Mouse (Mus musculus) forebrain, embryonic 10.5 days (tissue): ENCODE measurements around the gene Camk2b. TPM values are rescaled to one million over a fixed set of nuclear protein-coding genes. Genes with fewer than 3 reads are reported as not detected.
"Not testable (repeated sequence)": the region's sequence is repeated elsewhere in the genome, so short reads cannot be mapped to it uniquely, and the experiment has no call there.

Experiments
- DNase-seq: peaks from one replicate; pipeline ENCODE4 v3.0.0-alpha.2; 2017; ENCODE audit warnings: low spot score; ENCODE audit errors: extremely low spot score
- H3K27ac ChIP-seq: fragments of 300-500 bp; sonication (generic); 2 replicates; pipeline ENCODE4 v1.5.1; 2016; ENCODE audit warnings: mild to moderate bottlenecking
- H3K27me3 ChIP-seq: fragments of 300-500 bp; sonication (generic); 2 replicates; pipeline ENCODE4 v1.6.1; 2016; ENCODE audit warnings: mild to moderate bottlenecking; ENCODE audit not compliant: poor library complexity, severe bottlenecking
- H3K36me3 ChIP-seq: fragments of 300-500 bp; sonication (generic); replicated peaks from 2 replicates; pipeline ENCODE4 v1.6.1; 2016; ENCODE audit warnings: mild to moderate bottlenecking, moderate library complexity
- H3K4me1 ChIP-seq: fragments of 300-500 bp; sonication (generic); 2 replicates; pipeline ENCODE4 v1.6.1; 2016
- H3K4me3 ChIP-seq: fragments of 300-500 bp; sonication (generic); 2 replicates; pipeline ENCODE4 v1.5.1; 2016; ENCODE audit warnings: mild to moderate bottlenecking, moderate library complexity
- H3K9me3 ChIP-seq: fragments of 300-500 bp; sonication (generic); 2 replicates; pipeline ENCODE4 v1.6.1; 2016; ENCODE audit warnings: mild to moderate bottlenecking, moderate library complexity
- WGBS: fragments of 180-500 bp; shearing (Covaris S2); methylation state at CpG from one replicate; pipeline ENCODE4 v1.1.7; 2016; 5-methylcytosine and 5-hydroxymethylcytosine counted together
- polyA plus RNA-seq: library from polyadenylated mRNA; unstranded; fragments of >200 nt; fragmentation: Nextera tagmentation; extraction: Ambion mirVana; gene quantifications from 2 replicates; pipeline ENCODE4 v1.2.1, GENCODE M21; 2016

The Camk2b gene
- polyA plus RNA-seq, 1 experiment from 2014 or later = 0.51 TPM

DNA sequence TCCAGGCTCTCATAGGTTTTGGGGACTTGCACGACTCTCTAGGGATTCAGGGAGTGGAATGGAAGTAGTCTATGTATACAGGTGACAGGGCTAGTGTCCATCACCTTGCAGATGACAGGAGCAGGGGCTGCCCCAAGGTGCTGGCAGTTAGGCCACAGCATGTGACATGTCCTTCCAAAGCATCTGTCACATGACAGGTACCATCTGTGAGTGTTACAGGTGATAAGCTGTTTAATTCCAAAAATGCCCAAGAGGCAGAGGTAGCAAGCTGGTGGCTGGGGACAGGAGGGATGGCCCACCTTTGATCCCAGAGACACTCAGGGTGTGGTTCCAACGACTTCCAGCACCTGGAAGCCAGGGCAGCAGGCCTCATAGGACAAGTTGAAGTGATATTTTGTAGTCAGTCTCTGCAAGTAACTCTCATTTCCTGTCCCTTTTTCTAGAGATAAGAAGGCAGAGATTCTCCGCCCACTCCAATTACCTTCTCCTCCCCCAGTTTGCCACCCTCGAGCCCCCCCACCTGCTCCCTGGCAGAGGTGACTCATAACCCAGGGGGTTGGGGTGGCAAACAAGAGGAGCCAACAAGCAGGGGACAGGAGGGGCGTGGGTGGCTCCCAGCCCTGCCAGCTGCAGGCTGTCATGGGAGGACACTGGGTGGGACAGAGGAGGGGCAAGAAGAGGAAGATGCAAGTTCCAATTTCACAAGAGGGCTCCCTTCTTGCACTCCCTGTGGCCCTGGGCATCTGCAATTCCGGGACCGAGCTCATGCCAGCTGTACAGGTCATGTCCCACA lies 47.7 kb downstream of the Camk2b start:
- 76% methylated on average over 7 of the region's 7 CpGs for WGBS
- Histone ChIP-seq H3K27ac (no peak overlapping the region), H3K4me1 (no peaks in the 10 kb centered on the region), H3K4me3 (no peak overlapping the region), H3K36me3 (no peaks in the 10 kb centered on the region), H3K9me3 (no peaks in the 10 kb centered on the region), H3K27me3 (no peaks in the 10 kb centered on the region)
- no peak for DNase-seq

- Histone ChIP-seq H3K27ac (no peak overlapping the region), H3K4me3 (no peak overlapping the region), H3K27me3 (no peaks in the 10 kb centered on the region), H3K36me3 (no peaks in the 10 kb centered on the region), H3K9me3 (no peaks in the 10 kb centered on the region), H3K4me1 (no peaks in the 10 kb centered on the region)
- 70% methylated on average over 11 of the region's 11 CpGs for WGBS
- DNase-seq = no peak
Observed at GRCm38 (mm10) chr11:6017484-6018140, 48.5 kb downstream of the Camk2b start.

- whole genome bisulfite sequencing = 70% methylated on average over 9 of the region's 9 CpGs
- Histone ChIP-seq H3K4me3 (no peak overlapping the region), H3K4me1 (no peaks in the 10 kb centered on the region), H3K9me3 (no peaks in the 10 kb centered on the region), H3K36me3 (no peaks in the 10 kb centered on the region), H3K27ac (no peak overlapping the region), H3K27me3 (no peaks in the 10 kb centered on the region)
- DNase-seq = no peak
Observed at GRCm38 (mm10) chr11:6016797-6017395, 49.3 kb downstream of the Camk2b start.

DNA sequence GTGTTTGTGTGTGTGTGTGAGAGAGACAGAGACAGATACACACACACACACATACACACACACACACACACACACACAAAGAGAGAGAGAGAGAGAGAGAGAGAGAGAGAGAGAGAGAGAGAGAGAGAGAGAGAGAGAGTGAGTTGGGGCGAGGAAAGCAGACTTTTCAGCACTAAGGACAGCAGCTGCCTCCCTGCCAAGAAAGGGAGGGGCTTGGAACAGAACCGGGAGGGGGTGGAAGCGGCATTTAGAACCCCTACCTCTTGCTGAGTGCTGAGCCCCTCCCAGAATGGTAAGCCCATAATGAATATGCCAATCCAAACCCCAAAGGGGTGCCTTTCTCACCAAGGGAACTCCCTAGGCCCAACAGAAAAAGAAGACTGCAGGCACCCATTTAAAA lies 49.8 kb downstream of the Camk2b start:
- H3K9me3 ChIP-seq = no peaks in the 10 kb centered on the region
- H3K4me3 ChIP-seq = no peak overlapping the region
- no peak overlapping the region for H3K27ac ChIP-seq
- no peaks in the 10 kb centered on the region for H3K4me1 ChIP-seq
- 11% methylated on average over 2 of the region's 3 CpGs for WGBS
- no peaks in the 10 kb centered on the region for H3K36me3 ChIP-seq
- no peak for DNase-seq
- no peaks in the 10 kb centered on the region for H3K27me3 ChIP-seq

DNA sequence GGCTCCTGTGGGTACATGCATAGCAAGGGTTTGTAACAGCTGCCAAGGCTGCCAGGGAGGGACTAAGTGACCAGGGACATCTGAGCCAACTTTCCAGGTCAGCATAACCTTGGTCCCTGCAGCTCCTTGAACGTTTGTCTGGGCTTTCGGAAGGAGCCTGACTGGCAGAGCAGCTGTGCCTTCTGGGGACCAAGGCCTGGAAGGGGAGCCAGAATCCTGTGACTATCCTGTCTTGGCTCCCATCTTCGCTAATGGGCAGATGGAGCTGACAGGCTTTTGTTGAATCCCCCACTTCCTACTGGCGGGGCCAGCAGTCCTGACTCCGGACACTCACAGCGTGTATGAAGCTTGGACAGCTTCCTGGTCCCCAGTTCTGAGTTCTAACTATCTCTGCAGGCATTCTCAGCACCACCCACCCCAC lies 51.1 kb downstream of the Camk2b start:
- no peak overlapping the region for H3K27ac ChIP-seq
- no peak for DNase-seq
- no peaks in the 10 kb centered on the region for H3K9me3 ChIP-seq
- H3K36me3 ChIP-seq = no peaks in the 10 kb centered on the region
- no peak overlapping the region for H3K4me3 ChIP-seq
- 91% methylated on average over 6 of the region's 6 CpGs for WGBS
- H3K27me3 ChIP-seq = no peaks in the 10 kb centered on the region
- H3K4me1 ChIP-seq = no peaks in the 10 kb centered on the region

- H3K4me3 ChIP-seq = no peak overlapping the region
- no peak for DNase-seq
- WGBS = 71% methylated on average over 2 of the region's 2 CpGs
- peaks cover 9% of the 10 kb centered on the region for H3K27me3 ChIP-seq
- H3K27ac ChIP-seq = no peak overlapping the region
- H3K36me3 ChIP-seq = no peaks in the 10 kb centered on the region
- no peaks in the 10 kb centered on the region for H3K4me1 ChIP-seq
- no peaks in the 10 kb centered on the region for H3K9me3 ChIP-seq
Observed at GRCm38 (mm10) chr11:6013359-6013758, 52.8 kb downstream of the Camk2b start.

GRCm38 (mm10) chr11:6011879-6012278 lies 54.3 kb downstream of the Camk2b start:
- Histone ChIP-seq H3K27ac (no peak overlapping the region), H3K27me3 (peaks cover 19% of the 10 kb centered on the region), H3K4me3 (no peak overlapping the region), H3K9me3 (no peaks in the 10 kb centered on the region), H3K4me1 (no peaks in the 10 kb centered on the region), H3K36me3 (no peaks in the 10 kb centered on the region)
- 99% methylated on average over 3 of the region's 3 CpGs for WGBS
- DNase-seq = no peak

GRCm38 (mm10) chr11:6010751-6011482 lies 55.2 kb downstream of the Camk2b start:
- H3K27me3 ChIP-seq = peaks cover 19% of the 10 kb centered on the region
- not testable (repeated sequence) for H3K27ac ChIP-seq, H3K4me3 ChIP-seq, DNase-seq, H3K36me3 ChIP-seq, H3K4me1 ChIP-seq, H3K9me3 ChIP-seq
- WGBS = 78% methylated on average over 3 of the region's 18 CpGs

DNA sequence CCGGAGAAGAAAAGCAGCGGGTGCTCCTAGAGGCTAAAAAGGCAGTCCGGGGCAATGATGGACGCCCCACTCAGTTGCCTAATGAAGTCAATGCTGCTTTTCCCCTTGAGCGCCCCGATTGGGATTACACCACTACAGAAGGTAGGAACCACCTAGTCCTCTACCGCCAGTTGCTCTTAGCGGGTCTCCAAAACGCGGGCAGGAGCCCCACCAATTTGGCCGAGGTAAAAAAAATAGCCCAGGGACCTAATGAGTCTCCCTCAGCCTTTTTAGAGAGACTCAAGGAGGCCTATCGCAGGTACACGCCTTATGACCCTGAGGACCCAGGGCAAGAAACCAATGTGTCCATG lies 58.4 kb downstream of the Camk2b start:
- H3K4me1 ChIP-seq, H3K9me3 ChIP-seq, DNase-seq, H3K36me3 ChIP-seq, H3K27ac ChIP-seq: not testable (repeated sequence)
- 20% methylated on average over 12 of the region's 13 CpGs for WGBS
- H3K4me3 ChIP-seq = peak overlapping the region; percentile 40
- H3K27me3 ChIP-seq = peaks cover 45% of the 10 kb centered on the region

GRCm38 (mm10) chr11:6007010-6007778 lies 59.0 kb downstream of the Camk2b start:
- DNase-seq, H3K4me1 ChIP-seq, H3K27ac ChIP-seq, H3K36me3 ChIP-seq, H3K9me3 ChIP-seq: not testable (repeated sequence)
- WGBS = 8% methylated on average over 25 of the region's 49 CpGs
- Histone ChIP-seq H3K27me3 (peaks cover 45% of the 10 kb centered on the region), H3K4me3 (peak overlapping the region; percentile 49)

GRCm38 (mm10) chr11:6006351-6007009 lies 59.7 kb downstream of the Camk2b start:
- Histone ChIP-seq H3K27me3 (peaks cover 45% of the 10 kb centered on the region), H3K4me3 (peak overlapping the region; percentile 49)
- 2% methylated on average over 40 of the region's 44 CpGs for WGBS
- H3K4me1 ChIP-seq, H3K36me3 ChIP-seq, H3K27ac ChIP-seq, H3K9me3 ChIP-seq, DNase-seq: not testable (repeated sequence)
